Mouse (Mus musculus): ENCODE results near the gene Nhp2.
"Not testable (repeated sequence)": the region's sequence is repeated elsewhere in the genome, so short reads cannot be mapped to it uniquely, and the experiment has no call there.

Gene Nhp2

DNA sequence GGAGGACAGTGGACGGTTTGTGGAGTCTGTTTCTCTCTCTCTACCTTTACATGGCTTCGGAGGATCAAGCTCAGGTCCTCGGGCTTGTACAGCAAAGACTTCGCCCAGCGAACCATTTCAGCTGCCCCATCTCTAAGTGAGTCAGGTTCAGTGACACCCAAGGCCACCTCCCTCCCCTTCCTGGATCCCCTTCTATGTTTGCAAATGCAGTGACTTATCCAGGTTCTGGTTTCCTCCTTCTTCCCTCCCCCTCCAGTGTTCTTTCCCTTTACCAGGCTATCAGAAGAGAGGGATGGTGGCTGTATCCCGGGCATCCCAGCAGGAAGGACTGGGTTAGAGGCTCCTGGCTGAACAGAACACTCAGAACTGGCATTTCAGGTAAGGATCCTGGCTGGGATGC lies 34.2 kb downstream of the Nhp2 start:
- DNase-seq (ENCODE audit: low read depth in 2 of 2, low spot score in 2 of 2): no peak

DNA sequence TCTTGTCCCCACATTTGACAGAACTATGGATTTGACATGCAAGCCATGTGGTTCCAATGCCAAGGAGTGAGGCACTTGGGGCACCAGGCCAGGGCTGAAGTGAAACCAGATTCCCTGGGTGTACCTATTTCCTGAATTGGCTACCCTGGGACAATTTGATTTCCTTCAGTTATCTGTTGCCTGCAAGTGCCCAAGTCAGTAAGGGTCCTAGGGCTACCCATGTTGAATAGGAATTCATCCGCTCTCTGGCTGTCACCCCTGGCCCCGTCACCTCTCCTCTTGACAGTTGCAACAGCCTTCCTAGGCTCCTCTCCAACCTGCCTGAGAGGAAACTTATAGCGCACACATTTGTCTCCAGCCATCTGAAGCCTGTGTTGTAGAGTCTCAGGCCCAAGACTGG lies 35.4 kb downstream of the Nhp2 start:
- DNase-seq (ENCODE audit: low read depth in 2 of 2, low spot score in 2 of 2): no peak

DNA sequence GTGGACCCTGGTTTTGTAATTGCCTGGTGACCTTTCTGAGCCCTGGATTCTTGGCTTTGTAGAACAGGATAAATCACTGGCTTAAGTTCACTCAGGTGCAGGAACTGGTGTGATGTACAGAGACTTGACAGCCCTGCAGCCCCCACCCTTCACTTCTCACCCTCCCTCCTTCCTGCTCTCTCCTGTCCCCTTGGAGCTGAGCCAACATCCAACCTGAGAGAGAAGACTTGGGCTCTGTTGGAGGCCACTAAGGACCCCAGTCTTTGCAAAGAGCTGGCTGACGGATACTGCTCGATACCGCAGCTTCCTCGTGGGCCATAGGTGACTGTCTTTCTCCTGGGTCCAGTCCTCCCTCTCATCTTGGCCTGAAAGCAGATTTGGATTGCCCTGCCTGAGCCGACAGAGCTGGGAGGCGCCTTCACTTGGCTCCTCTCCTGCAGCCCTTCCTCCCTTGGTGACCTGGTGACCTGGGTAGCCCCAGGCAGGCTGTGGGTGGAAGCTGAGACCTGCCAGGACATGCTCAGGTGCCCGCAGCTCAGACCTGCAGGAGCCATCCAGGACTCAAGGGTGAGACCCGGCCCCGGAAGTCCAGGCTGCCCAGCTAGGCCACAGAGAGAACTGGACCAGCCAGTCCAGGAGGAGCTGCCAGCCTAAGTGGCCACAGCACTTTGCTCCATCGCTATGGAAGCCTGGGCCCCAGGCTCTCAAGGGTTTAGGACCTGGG lies 37.4 kb downstream of the Nhp2 start:
- no peak for DNase-seq (ENCODE audit: low read depth in 2 of 2, low spot score in 2 of 2)

DNA sequence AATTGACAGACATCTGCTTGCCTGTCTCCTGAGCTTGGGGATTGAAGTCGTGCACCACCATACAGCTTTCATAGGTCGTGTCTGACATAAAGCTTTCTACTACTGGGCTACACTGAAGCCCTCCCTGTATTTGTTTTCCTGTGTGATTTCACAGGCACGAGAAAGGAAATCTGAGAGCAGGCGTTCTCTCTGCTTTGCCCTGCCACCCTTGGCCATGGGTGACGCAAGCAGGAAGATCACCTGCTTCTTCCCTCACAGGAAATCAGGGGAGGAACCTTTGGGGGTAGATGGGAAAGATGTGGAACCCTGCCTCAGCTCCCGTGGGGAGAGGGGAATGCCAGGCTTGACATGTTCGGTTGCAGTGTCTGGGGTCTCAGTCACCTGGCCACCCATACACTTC lies 38.8 kb downstream of the Nhp2 start:
- no peak for DNase-seq (ENCODE audit: low read depth in 2 of 2, low spot score in 2 of 2)

DNA sequence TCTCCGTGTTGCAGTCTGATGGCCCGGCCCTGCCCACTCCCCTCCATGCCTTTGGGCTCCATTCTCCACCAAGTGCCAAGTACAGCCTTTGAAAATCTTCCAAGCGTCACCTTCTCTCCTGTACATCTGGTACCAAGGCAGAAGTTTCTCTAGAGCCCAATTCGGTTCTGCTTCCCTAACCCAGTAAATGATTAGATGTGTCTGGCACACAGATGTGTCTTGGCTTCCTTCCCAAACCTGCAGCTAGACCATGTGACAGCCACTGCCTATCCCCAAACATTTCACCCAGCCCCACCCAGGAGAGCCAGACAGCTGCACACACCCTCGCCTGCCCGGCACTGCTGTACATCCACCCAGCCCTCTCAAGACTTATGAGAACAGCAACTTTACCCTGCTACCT lies 39.2 kb downstream of the Nhp2 start:
- no peak for DNase-seq (ENCODE audit: low read depth in 2 of 2, low spot score in 2 of 2)

DNA sequence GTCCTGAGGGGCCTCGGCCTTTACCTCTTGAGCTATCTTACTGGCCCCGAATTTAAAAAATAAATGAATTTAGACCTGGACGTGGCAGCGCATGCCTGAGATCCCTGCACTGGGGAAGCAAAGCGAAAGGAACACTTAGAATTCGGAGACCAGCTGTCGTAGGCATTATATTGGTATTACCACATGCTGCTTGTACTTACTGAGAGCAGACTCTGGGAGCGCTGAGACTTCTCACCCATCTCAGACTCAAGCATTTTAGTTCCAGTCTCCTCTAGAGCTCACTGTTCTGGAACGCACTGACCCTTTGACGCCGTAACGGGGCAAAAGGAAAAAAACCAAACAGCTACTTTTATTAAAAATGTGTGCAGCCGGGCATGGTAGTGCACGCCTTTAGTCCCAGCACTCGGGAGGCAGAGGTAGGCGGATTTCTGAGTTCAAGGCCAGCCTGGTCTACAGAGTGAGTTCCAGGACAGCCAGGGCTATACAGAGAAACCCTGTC lies 42.4 kb downstream of the Nhp2 start:
- no peak for DNase-seq (ENCODE audit: low read depth in 2 of 2, low spot score in 2 of 2)

DNA sequence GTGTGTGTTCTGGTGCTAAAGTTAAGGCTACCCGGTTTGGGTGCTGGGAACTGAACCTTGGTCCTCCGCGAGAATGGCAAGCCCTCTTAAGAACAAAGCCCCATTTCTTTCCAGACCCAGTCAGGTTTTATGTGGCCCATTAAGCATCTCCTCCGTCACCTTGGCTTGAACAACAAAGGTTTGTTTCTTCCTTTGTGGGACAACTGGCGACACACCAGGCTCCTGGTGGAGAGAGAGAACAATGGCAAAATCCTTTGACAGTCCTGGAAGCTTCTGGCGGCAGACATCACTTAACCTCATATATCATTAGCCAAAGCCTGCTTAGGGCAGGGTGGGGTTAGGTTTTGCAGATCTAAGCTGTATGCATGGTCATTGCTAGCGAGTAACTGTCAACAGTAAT lies 43.1 kb downstream of the Nhp2 start:
- DNase-seq (ENCODE audit: low read depth in 2 of 2, low spot score in 2 of 2): no peak

DNA sequence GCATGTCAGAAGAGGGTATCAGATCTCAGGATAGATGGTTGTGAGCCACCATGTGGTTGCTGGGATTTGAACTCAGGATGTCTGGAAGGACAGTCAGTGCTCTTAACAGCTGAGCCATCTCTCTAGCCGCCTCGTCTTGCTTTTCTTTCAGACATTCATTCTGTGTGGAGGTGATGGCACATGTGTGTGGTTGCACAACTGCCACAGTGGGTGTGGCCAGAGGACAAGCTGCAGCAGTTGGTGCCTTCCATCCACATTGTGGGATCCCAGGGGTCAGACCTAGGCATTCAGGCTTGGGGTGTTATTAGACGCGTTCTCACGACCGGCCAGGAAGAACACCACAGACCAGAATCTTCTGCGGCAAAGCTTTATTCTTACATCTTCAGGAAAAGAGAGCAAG lies 45.2 kb downstream of the Nhp2 start:
- not testable (repeated sequence) for DNase-seq (ENCODE audit: low read depth in 2 of 2, low spot score in 2 of 2)

DNA sequence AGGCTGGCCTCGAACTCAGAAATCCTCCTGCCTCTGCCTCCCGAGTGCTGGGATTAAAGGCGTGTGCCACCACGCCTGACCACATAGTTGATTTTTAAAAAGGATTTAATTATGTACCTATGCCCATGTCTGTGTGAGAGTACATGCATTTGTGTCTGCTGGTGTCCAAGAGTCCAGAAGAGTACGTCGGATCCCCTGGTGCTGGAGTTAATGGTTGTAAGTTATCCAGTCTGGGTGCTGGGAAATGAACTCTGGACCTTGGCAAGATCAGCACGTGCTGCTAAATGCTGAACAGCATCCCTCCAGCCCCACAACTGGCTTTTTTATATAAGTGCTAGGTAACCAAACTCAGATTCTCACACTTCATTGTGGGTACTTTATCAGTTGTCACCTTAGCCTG lies 51.3 kb downstream of the Nhp2 start:
- no peak for DNase-seq (ENCODE audit: low read depth in 2 of 2, low spot score in 2 of 2)

DNA sequence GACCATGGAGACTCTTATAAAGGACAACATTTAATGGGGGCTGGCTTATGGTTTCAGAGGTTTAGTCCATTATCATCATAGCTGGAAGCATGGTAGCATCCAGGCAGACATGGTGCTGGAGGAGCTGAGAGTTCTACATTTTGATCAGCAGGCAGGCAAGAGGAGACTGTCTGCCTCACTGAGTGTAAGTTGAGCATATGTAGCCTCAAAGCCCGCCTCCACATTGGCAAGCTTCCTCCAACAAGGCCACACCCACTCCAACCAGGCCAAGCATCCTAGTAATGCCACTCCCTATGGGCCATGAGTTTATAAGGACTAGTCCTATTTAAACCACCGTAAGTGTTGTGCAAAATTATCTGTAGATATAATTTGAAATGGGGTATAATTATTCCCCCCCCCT lies 51.8 kb downstream of the Nhp2 start:
- DNase-seq (ENCODE audit: low read depth in 2 of 2, low spot score in 2 of 2): no peak

DNA sequence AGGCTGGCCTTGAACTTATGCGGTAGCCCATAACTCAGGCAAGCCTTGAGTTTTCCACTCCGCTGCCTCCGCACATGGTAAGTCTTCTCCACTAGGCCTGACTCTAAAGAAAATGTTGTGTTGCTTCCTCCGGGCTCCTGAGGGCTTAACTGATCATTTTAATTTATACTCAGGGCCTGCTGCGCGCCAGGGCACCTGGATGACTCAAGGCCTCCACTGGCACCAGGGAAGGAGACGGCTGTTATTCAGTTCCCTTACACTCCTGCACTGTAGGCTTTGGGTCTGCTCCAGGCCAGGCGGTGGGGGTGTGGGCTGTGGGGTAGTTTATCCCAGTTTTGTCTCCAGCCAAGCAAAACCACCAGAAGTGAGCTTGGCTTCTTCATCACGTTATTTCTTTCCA lies 53.8 kb downstream of the Nhp2 start:
- DNase-seq (ENCODE audit: low read depth in 2 of 2, low spot score in 2 of 2): no peak

Data from CD8-positive naive resting alpha-beta T cell, adult 2 months (primary cell).